Mouse (Mus musculus) forebrain, embryonic 15.5 days (tissue): ENCODE results near the gene 4930512M02Rik. TPM values are rescaled to one million over a fixed set of nuclear protein-coding genes. Genes with fewer than 3 reads are reported as not detected.

ENCODE experiments used
- ATAC-seq: fragments of 200-750 bp; cut with Nextera tagmentation; replicated peaks from 2 replicates; pipeline ENCODE4 v1.8.0; 2017; ENCODE audit warnings: mild to moderate bottlenecking, moderate TSS enrichment, moderate library complexity
- H3K27ac ChIP-seq: fragments of 300-500 bp; sonication (generic); replicated peaks from 2 replicates; pipeline ENCODE4 v1.5.1; 2015; ENCODE audit warnings: mild to moderate bottlenecking, inconsistent platforms
- H3K27me3 ChIP-seq: fragments of 300-500 bp; sonication (generic); 2 replicates; pipeline ENCODE4 v1.6.1; 2015; ENCODE audit warnings: inconsistent platforms
- H3K36me3 ChIP-seq: fragments of 300-500 bp; sonication (generic); 2 replicates; pipeline ENCODE4 v1.6.1; 2015; ENCODE audit warnings: mild to moderate bottlenecking, inconsistent platforms
- H3K4me1 ChIP-seq: fragments of 300-500 bp; sonication (generic); 2 replicates; pipeline ENCODE4 v1.6.1; 2015; ENCODE audit warnings: inconsistent platforms
- H3K4me2 ChIP-seq: fragments of 300-500 bp; sonication (generic); replicated peaks from 2 replicates; pipeline ENCODE4 v1.6.1; 2015; ENCODE audit warnings: mild to moderate bottlenecking, inconsistent platforms
- H3K4me3 ChIP-seq: fragments of 300-500 bp; sonication (generic); 2 replicates; pipeline ENCODE4 v1.5.1; 2015; ENCODE audit warnings: mild to moderate bottlenecking, inconsistent platforms
- H3K9ac ChIP-seq: fragments of 300-500 bp; sonication (generic); replicated peaks from 2 replicates; pipeline ENCODE4 v1.6.1; 2015; ENCODE audit warnings: mild to moderate bottlenecking, inconsistent platforms
- H3K9me3 ChIP-seq: fragments of 300-500 bp; sonication (generic); 2 replicates; pipeline ENCODE4 v1.6.1; 2016; ENCODE audit warnings: inconsistent platforms
- WGBS: fragments of 180-500 bp; shearing (Covaris S2); methylation state at CpG from one replicate; pipeline ENCODE4 v1.1.7; 2015; ENCODE audit warnings: mixed read lengths; 5-methylcytosine and 5-hydroxymethylcytosine counted together
- polyA plus RNA-seq: library from polyadenylated mRNA; unstranded; fragments of >200 nt; fragmentation: Nextera tagmentation; extraction: Ambion mirVana; gene quantifications from 2 replicates; pipeline ENCODE4 v1.2.1, GENCODE M21; 2015

The 4930512M02Rik gene
- polyA plus RNA-seq, 1 experiment from 2014 or later: not detected

DNA sequence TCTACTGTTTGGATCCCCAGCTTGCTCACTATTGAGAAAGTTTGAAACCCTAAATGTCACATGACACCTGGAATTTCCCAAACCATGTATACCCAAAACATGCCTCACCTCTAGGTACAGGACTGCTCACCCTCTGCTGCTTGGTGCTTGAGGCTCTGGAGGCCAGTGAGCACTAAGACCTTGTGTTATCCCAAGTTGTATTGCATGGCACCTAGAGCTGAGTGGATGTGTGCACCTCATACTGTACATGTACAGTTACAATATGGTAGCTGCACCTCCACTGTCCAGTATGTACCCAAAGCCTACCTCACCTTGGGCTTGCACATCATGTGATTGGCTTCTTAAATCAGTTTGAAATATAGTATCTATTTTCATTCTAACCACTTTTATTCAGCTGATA, 16.7 kb upstream of the 4930512M02Rik start:
- no peaks in the 10 kb centered on the region for H3K9me3 ChIP-seq
- H3K27me3 ChIP-seq: no peaks in the 10 kb centered on the region
- H3K36me3 ChIP-seq: no peaks in the 10 kb centered on the region
- H3K4me1 ChIP-seq: no peaks in the 10 kb centered on the region
- H3K27ac ChIP-seq: no peak overlapping the region
- H3K4me2 ChIP-seq: no peak overlapping the region
- no peak overlapping the region for H3K9ac ChIP-seq
- no peak for ATAC-seq
- H3K4me3 ChIP-seq: no peak overlapping the region

DNA sequence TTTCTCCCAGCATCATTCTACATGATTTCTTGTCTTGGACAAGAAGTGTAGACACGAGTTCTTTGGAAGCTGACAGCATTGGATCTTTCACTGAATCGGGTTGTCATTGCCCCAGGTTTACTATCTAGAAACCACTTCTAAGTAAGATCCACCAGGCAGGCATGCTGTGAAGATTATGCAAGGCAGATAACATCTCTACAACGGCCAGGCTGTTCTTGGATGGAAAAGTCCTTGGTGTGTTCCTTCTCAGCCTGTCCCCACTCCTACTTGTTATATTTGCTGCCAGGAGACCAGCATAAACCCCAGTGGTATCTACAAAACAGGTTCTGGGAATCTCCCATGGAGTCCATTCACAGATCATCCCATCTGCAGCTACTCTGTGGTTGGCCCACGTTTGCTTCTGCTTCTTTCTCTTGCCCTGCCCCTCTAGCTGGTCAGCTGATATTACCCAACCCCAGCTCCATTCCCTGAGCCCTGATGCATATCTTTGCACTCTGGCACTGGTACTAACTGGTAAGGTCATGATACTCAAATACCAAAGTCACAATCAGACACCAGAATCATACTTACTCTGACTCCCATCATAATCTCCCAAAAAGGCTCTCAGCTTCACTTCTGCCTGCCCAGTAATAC, 3.4 kb downstream of the 4930512M02Rik start:
- WGBS: 66% methylated on average over 4 of the region's 4 CpGs
- Histone ChIP-seq H3K27ac (no peak overlapping the region), H3K9me3 (no peaks in the 10 kb centered on the region), H3K27me3 (no peaks in the 10 kb centered on the region), H3K4me2 (no peak overlapping the region), H3K36me3 (no peaks in the 10 kb centered on the region), H3K4me3 (no peak overlapping the region), H3K4me1 (no peaks in the 10 kb centered on the region), H3K9ac (no peak overlapping the region)
- ATAC-seq: no peak

DNA sequence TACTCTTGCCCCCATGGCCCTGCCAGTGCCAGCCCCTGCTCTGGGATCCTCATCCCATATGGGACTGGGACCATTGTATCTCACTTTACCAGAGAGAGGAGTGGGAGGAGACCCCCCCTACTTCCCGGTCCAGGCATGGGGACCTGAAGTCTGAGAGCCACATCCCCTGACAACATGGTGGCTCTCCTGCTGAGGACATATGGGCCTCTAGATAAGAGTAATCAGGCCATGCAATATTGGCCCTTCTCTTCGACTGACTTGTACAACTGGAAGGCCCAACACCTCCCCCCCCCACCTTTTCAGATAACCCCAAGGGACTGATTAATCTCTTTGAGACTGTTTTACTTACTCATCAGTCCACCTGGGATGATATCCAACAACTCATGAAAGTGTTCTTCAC, 18.4 kb downstream of the 4930512M02Rik start:
- no peaks in the 10 kb centered on the region for H3K27me3 ChIP-seq
- no peaks in the 10 kb centered on the region for H3K36me3 ChIP-seq
- no peak overlapping the region for H3K4me3 ChIP-seq
- no peak overlapping the region for H3K27ac ChIP-seq
- 91% methylated on average over 2 of the region's 2 CpGs for WGBS
- peaks cover 9% of the 10 kb centered on the region for H3K9me3 ChIP-seq
- no peaks in the 10 kb centered on the region for H3K4me1 ChIP-seq
- no peak overlapping the region for H3K4me2 ChIP-seq
- no peak for ATAC-seq
- no peak overlapping the region for H3K9ac ChIP-seq

DNA sequence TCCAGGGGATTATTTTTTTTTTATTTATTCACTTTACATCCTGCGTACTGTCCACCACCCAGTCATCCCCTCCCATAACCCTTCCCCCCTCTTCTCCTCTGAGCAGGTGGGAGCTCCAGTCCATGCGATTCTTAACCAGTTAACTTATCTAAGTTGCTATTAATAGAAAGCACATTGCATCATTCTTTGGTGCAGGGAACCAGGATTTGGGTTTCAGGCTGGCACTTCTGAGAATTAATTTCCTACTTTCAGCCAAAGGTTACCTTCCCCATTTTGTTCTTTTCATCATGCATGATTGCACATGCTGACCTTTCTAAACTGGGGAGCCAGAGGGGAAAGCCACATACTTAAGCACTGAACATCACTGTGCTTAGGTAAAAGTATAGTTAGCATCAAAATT, 40.3 kb downstream of the 4930512M02Rik start:
- Histone ChIP-seq H3K4me1 (no peaks in the 10 kb centered on the region), H3K36me3 (no peaks in the 10 kb centered on the region), H3K9me3 (no peaks in the 10 kb centered on the region), H3K4me2 (no peak overlapping the region), H3K27me3 (no peaks in the 10 kb centered on the region), H3K9ac (no peak overlapping the region), H3K27ac (no peak overlapping the region), H3K4me3 (no peak overlapping the region)
- WGBS: 85% methylated on average over 2 of the region's 2 CpGs
- ATAC-seq: no peak

DNA sequence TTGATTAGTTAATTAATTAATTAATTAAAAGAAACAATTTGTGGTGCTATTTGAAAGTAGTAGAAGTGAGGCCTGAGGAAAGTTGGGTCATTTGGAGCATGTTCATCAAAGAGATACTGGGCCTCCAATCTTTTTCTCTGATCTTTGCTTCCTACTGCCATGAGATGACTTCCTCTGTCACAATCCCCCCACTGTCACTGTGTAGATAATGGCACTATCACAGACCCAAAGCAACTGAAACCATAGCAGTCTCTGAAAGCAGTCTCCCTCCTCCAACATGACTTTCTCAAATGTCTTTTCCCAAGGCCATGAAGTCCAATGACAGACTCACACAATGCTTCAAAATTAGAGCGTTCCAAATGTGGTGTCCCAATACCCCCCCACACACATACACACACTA, 41.2 kb downstream of the 4930512M02Rik start:
- Histone ChIP-seq H3K27ac (no peak overlapping the region), H3K9ac (no peak overlapping the region), H3K4me1 (no peaks in the 10 kb centered on the region), H3K36me3 (no peaks in the 10 kb centered on the region), H3K9me3 (no peaks in the 10 kb centered on the region), H3K4me3 (no peak overlapping the region), H3K27me3 (no peaks in the 10 kb centered on the region), H3K4me2 (no peak overlapping the region)
- WGBS: 100% methylated on average over 1 of the region's 1 CpGs
- no peak for ATAC-seq

DNA sequence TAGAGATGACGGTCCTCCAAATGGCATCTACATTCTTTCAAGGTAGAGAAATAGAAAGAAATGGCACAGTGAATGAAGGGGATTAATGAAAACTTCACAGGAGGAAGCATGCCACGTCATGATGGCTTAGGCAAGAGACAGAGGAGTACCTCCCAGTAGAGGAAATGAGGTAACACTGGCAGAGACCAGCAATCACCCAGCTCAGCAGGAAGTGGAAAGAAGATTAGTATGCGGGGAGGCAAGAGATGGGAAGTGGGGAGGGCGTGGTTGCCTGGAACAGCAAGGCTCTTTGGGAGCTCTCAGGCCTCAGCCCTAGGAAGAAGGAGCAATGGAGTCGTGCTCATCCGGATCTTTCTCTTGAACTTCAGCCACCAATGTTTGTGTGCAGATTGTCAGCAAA, 53.9 kb downstream of the 4930512M02Rik start:
- H3K4me3 ChIP-seq: no peak overlapping the region
- H3K4me1 ChIP-seq: no peaks in the 10 kb centered on the region
- 67% methylated on average over 6 of the region's 6 CpGs for WGBS
- H3K36me3 ChIP-seq: no peaks in the 10 kb centered on the region
- no peak overlapping the region for H3K27ac ChIP-seq
- ATAC-seq: no peak
- no peak overlapping the region for H3K4me2 ChIP-seq
- no peaks in the 10 kb centered on the region for H3K9me3 ChIP-seq
- no peak overlapping the region for H3K9ac ChIP-seq
- H3K27me3 ChIP-seq: no peaks in the 10 kb centered on the region

DNA sequence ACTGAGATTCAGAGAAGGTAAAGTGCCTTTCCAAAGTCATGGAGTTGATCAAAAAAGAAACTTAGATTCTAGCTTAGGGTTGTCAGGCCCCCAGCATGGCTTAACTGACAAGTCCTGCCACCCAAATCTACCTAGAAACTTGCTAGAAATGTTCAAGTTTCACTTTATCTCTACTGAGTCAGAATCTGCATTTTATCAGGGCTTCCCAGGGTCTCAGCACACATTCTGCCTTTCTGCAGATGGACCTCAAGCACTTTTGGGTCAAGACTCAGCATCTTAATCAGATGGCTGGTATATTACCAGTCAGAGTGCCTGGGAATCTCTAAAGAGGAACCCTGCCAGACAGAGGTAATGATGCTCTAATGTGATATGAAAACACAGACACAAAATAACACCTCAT, 56.9 kb downstream of the 4930512M02Rik start:
- Histone ChIP-seq H3K36me3 (no peaks in the 10 kb centered on the region), H3K27ac (no peak overlapping the region), H3K4me3 (no peak overlapping the region), H3K4me1 (no peaks in the 10 kb centered on the region), H3K4me2 (no peak overlapping the region), H3K9ac (no peak overlapping the region), H3K27me3 (no peaks in the 10 kb centered on the region), H3K9me3 (no peaks in the 10 kb centered on the region)
- ATAC-seq: no peak

DNA sequence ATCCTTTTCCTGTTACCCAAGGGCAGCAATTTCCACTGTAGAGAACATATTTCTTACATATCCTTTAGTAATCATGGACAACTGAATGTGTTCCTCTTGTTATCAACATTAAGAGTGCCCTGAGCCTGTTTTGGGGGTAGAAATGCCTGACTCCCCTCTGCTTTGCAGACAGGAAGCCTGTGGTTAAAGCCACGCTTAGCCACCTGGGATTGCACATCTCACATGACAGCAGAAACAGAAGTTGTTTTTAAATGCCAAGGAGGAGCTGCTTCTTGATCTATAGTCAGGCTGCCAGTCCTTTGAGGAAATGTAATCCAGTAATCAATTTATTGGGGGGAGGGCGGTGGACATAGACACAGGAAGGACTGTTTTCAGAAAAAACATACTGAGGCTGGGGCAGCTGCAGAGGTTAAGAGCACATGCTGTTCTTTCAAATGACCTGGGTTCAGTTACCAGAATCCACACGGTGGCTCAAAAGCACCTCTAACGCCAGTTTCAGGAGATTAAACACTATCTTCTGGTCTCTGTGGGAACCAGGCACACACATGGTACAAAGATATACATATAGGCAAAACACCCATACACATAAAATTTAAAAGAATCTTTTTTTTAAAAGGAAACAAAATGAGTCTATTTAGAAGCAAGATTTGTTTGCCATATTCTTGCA, 58.0 kb downstream of the 4930512M02Rik start:
- H3K27ac ChIP-seq: no peak overlapping the region

DNA sequence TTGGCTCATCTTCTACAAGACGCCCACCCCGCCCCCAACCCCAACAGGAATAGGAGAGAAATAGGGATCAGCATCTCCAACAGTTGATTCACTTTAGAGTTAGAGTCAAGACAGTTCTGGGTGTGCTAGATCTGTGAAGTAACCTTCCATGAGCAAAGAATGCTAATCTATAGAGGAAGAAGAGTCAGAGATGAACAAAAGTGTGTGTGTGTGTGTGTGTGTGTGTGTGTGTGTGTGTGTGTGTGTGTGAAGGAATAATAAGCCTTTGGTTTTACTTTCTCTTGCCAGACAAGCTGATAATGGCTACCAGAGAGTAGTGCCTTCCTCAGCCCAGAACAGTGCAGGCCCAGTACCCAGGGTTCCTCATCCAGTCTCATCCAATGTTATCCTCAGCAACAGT, 59.6 kb downstream of the 4930512M02Rik start:
- H3K27me3 ChIP-seq: no peaks in the 10 kb centered on the region
- no peak overlapping the region for H3K9ac ChIP-seq
- no peaks in the 10 kb centered on the region for H3K9me3 ChIP-seq
- no peaks in the 10 kb centered on the region for H3K36me3 ChIP-seq
- H3K4me3 ChIP-seq: no peak overlapping the region
- ATAC-seq: no peak
- H3K4me2 ChIP-seq: no peak overlapping the region
- H3K4me1 ChIP-seq: no peaks in the 10 kb centered on the region
- WGBS: 90% methylated on average over 2 of the region's 2 CpGs
- no peak overlapping the region for H3K27ac ChIP-seq

More for the DNA sequence above, 58.0 kb downstream of the 4930512M02Rik start:
- Histone ChIP-seq H3K4me2 (no peak overlapping the region), H3K36me3 (no peaks in the 10 kb centered on the region), H3K27me3 (no peaks in the 10 kb centered on the region), H3K4me3 (no peak overlapping the region), H3K9ac (no peak overlapping the region), H3K9me3 (no peaks in the 10 kb centered on the region), H3K4me1 (no peaks in the 10 kb centered on the region)
- 71% methylated on average over 4 of the region's 4 CpGs for WGBS
- no peak for ATAC-seq

DNA sequence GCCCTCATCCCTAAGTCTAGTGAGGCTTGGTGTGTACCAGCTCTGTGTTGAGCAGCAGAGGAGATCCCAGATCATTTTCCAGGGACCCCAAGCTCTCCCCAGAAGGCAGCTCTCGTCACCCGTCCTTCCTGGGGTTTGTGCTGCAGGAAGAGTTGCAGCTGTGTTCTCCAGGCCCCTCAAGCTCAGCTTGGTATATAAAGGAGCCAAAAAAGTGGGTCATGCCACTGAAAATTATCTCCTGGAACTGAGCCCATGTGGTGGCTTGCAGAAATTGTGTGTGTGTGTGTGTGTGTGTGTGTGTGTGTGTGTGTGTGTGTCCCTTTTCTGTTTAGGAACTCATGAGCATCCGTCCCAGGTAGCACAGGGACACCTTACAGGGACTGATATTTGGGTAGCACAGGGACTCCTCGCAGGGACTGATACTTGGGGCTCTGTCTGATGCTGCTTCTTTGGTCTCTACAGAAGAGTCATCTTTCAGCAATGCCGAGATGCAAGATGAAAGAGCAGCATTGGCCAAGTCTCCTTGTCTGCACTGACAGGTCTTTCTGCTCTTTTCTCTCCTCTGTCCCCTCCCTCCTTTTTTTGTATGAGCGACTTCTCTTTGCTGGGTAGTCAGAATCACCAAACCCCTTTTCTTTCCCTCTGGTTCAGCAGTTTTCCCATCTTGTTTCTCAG, 62.4 kb downstream of the 4930512M02Rik start:
- WGBS: 72% methylated on average over 6 of the region's 6 CpGs
- H3K4me3 ChIP-seq: no peak overlapping the region
- ATAC-seq: no peak
- no peaks in the 10 kb centered on the region for H3K36me3 ChIP-seq
- H3K27ac ChIP-seq: no peak overlapping the region
- no peaks in the 10 kb centered on the region for H3K4me1 ChIP-seq
- no peaks in the 10 kb centered on the region for H3K9me3 ChIP-seq
- H3K9ac ChIP-seq: no peak overlapping the region
- no peak overlapping the region for H3K4me2 ChIP-seq
- H3K27me3 ChIP-seq: no peaks in the 10 kb centered on the region

DNA sequence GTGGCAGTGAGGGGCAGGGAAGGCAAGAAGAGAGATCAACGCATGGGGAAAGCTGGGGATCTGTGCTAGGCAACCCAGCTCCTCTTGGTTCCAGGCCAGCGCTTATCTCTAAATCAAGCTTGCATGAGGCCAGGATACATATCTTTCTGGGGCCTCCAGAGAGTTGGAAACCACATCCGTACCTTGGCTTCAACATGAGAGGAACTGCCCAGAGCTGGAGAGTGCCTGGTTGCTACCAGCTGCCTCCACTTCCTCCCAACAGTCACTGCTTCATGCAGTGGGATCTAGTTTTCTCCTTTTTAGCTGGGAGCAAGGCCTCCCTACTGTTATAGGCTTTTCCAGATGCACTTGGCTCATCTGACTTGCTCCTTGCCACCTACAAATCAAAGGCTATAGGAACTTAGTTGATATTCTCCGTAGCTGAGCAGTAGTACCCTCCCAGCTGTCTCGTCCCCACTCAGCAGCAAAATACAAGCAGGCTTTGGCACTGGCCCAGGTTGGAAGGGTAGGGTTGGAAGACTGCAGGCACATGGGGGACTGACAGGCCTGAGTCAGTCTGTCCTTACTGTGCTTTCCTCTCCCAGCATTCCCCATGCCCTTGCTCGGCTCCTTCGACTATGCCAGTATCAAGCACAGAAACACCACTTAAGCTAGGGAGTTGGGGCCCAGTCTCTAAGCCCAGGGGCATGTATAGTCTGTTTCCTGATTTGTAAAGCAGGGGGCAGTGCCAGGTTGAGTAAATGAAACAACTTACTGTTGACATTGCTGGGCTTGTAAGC, 63.2 kb downstream of the 4930512M02Rik start:
- no peak for ATAC-seq
- H3K9me3 ChIP-seq: no peaks in the 10 kb centered on the region
- H3K4me2 ChIP-seq: no peak overlapping the region
- no peaks in the 10 kb centered on the region for H3K4me1 ChIP-seq
- no peak overlapping the region for H3K27ac ChIP-seq
- 81% methylated on average over 7 of the region's 7 CpGs for WGBS
- no peaks in the 10 kb centered on the region for H3K27me3 ChIP-seq
- no peak overlapping the region for H3K4me3 ChIP-seq
- no peaks in the 10 kb centered on the region for H3K36me3 ChIP-seq
- no peak overlapping the region for H3K9ac ChIP-seq

DNA sequence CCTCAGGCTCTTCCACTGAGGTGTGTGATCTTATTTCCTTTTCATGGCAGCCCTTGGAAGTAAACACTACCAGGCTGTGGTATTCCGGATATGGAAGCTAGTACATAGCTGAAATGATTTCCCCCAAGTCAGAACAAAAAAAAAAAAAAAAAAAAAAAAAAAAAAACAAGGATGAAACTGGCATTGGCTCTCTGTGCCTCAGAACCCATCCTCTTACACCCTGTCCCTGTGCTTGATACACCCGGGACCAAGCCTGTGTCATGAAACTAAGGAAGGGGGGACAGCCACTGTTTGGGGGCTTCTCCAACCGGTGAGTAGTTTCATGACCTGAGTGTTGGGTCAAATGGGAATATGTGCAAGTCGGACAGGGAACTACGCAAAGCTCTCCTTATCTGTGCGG, 66.5 kb downstream of the 4930512M02Rik start:
- Histone ChIP-seq H3K27ac (no peak overlapping the region), H3K9ac (no peak overlapping the region), H3K27me3 (no peaks in the 10 kb centered on the region), H3K4me1 (no peaks in the 10 kb centered on the region), H3K36me3 (no peaks in the 10 kb centered on the region), H3K4me3 (no peak overlapping the region), H3K9me3 (no peaks in the 10 kb centered on the region), H3K4me2 (no peak overlapping the region)
- no peak for ATAC-seq
- 87% methylated on average over 6 of the region's 6 CpGs for WGBS
